Mouse (Mus musculus) lung, postnatal 0 days (tissue): ENCODE results near the gene Adam19.

Experiments used
- CTCF ChIP-seq: IDR thresholded peaks from 2 replicates; pipeline ENCODE4 v1.5.1; 2016; ENCODE audit warnings: antibody characterized with exemption, mild to moderate bottlenecking
- EP300 ChIP-seq: IDR thresholded peaks from 2 replicates; pipeline ENCODE4 v1.6.1; 2016; ENCODE audit warnings: antibody characterized with exemption, mild to moderate bottlenecking, control low read depth

GRCm38 (mm10) chr11:46107046-46107445 lies 51.3 kb downstream of the Adam19 start:
- no peak for TF ChIP-seq EP300
- no peak for TF ChIP-seq CTCF
